Mouse (Mus musculus) stomach, postnatal 0 days (tissue): Measurements from ENCODE around the gene Cltb.

Experiments
- CTCF ChIP-seq: IDR thresholded peaks from 2 replicates; pipeline ENCODE4 v1.5.1; 2016; ENCODE audit warnings: antibody characterized with exemption, low read depth, mild to moderate bottlenecking, moderate library complexity
- EP300 ChIP-seq: optimal IDR thresholded peaks from 2 replicates; pipeline ENCODE3; 2016; ENCODE audit warnings: antibody characterized with exemption

DNA sequence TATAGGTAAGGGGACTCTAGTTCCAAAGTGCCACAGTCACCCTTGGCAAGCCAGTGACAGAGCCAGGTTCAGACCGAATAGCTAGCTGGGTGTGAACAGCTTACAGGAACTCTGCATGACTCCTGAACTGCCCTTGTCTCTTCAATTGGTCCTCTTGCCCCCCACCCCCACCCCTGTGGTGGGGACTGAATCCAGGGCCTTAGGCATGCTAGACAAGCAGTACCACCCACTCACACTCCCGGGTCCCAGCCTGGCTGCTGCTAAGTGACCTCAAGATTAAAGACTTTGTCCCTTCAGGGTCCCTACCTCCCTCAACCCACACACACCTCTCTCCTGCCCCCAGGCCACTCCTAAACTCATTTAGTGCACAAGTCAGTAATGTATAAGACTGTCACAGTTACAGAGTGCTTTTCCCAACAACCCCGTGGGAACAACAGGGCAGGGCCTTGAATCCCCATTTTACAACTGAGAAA is 8.5 kb downstream of the Cltb start:
- TF ChIP-seq CTCF (no peak), EP300 (no peak)
